Mouse (Mus musculus) thymus, postnatal 4 days (tissue): ENCODE data around the gene Mgat3.

Experiments used
- DNase-seq: peaks from one replicate; pipeline ENCODE4 v3.0.0; 2021

Gene Mgat3

DNA sequence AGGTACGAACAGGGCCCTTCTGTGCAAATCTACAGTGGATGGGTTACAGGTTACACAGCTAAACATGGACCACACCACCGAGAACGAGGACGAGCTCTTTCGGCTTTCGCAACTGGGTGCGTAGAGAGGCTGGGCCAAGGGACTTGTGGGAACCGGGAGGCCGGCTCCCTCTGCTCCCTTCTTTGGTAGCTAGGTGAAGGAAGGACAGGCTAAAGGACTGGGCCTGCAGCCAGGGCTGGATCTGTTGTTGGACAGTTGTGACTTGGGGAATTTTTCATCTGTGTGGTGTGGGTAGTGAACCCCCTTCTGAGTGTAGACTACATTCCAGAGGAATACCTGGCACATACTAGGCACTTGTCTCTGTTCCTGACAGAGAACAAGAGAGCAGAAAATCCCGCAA, 20.9 kb upstream of the Mgat3 start:
- DNase-seq: no peak

DNA sequence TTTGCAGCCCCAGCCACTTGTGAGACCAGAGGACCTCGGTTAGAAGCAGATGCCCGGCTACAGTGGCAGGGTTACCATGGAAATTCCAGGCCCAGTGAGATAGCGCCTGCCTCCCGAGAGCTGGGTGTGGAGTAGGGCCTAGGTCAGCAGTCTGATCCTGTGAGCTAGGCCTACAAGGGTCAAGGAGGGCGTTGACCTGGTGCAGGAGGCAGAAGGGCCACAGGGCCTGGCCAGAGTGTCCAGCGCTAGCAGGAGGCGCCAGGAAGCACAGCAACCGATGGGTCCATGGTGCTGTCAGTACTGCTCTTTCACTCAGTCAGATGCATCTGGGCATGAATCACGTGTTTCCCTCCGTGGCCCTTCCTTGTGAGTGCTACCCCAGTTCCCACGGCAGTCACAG, 19.8 kb upstream of the Mgat3 start:
- no peak for DNase-seq

DNA sequence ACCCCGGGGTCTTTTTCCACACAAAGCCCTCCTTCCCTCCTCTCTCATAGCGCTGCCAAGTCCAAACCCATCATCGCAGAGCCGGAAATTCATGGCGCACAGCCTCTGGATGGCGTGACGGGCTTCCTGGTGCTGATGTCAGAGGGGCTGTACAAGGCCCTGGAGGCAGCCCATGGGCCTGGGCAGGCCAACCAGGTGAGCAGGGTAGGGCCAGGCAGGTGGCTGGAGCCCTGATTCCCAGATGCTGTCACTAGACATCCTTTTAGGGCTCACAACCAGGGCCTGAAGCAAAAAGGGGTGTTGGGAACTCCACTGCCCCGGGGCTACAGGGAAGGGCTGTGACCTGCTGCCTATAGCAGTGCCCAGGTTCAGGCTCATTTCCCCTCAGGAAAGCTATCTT, 17.8 kb upstream of the Mgat3 start:
- no peak for DNase-seq

DNA sequence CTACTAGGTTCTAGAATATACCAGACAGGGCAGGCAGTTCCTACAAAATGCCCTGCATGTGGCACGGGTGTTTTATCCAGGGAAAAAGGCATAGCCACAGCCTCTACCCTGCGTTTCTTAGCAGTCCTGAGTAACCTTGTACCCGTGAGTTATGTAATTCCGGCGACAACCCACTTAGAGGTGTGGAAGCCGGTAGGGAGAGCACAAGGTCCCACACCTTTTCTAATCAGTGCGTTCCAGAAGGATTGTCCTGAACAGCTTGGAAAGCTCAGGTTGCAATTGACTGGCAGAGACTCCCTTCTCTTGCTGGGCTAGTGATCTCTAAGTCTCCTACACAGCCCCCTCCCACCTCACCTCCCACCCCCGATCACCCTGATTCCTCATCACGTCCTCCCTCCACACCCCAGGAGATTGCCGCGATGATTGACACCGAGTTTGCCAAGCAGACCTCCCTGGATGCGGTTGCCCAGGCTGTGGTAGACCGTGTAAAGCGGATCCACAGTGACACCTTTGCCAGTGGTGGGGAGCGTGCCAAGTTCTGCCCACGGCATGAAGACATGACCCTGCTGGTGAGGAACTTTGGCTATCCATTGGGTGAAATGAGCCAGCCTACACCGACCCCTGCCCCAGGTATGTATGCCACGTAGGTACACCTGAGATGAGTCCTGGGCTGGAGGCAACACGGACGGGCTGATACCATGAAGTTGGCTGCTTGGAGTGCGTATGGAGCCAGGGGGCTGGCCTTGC, 16.2 kb upstream of the Mgat3 start:
- DNase-seq: no peak

DNA sequence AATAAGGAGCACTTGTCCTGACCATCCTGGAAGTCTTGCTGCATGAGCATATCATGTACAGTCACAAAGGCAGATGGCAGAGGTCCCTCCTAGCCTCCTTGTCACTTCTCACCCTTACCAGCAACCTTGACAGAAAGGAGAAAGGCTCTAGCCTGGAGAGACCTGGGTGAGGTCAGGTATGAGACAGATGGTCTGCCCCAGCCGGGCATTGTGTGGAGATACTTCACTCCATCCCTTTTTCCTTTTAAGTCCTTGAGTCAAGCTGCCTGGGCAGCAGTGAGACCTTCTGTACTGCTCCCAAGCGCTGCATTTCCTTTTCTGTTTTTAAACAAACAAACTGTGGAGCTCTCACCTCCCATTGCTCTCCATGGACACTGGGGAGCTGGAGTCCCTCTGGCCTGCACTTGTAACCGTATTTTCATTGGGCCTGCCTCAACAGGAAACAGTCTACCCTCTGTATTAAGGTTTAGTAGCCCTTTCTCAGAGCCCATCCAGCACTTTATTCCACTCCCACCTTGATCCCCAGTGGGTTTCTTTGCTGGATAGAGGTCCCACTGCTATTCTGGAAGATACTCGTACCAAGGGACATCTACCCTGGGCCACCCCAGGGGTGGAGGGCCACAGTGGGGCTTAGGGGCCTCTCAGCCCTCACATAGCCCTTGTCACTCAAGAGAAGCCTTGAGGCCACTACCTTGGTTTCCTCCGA, 15.4 kb upstream of the Mgat3 start:
- no peak for DNase-seq

DNA sequence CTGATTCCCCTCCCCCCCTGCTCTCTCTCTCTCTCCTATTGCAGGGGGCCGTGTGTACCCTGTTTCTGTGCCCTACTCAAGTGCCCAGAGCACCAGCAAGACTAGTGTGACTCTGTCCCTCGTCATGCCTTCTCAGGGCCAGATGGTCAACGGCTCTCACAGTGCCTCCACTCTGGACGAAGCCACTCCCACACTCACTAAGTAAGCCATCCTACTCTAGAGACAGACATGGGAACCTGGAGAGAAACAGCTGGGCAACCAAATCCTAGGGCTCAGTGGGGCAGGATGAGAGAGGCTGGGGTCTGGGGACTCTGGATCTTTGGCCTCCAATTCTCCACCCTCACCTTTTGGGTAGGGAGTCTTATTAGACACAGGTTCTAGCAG, 14.8 kb upstream of the Mgat3 start:
- DNase-seq: no peak

DNA sequence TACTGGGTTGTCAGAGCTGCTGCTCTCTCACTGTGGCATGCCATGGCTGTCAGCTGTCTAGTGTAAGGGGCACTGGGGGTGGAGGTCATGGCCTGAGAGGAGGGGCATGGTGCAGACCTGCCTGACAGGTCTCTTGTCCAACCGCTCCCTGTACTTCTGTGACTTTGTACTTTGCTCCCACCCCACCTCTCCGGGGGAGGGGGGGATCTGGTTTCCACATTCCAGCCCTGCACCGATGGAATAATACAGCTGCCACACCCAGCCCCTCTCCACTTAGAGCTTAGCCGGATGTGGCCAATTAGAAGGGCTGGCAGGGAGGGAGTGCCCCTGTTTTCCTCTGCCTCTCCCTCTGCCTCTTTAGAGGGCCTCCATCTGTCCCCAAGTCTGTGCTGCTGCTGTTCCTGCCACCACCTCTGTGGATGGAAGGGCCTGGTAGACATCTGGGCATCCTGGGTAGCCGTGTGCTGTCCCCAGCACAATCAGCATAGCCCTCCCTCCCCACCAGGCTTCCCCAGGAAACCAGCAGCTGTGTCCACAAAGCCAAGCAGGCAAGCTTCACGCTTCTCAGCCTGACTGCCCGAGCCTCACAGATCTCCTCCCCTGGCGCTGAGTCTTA, 14.1 kb upstream of the Mgat3 start:
- no peak for DNase-seq

DNA sequence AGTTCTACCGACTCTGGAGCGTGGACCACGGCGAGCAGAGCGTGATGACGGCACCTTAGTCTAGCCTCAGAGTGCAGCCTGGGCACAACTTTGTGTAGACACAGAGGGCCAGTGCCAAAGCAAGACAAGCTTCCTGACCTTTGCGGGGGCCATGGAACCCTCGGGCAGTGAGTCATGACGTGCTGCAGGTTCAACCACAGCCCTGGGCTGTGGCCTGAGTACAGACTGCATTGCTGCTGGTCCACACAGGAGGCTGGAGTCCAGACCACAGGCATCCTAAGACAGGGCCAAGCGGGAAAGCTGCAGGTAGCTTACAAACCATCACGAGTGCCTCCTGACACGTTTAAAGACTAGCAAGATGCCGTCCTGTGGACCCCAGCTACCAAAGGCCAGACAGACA, 13.3 kb upstream of the Mgat3 start:
- no peak for DNase-seq

DNA sequence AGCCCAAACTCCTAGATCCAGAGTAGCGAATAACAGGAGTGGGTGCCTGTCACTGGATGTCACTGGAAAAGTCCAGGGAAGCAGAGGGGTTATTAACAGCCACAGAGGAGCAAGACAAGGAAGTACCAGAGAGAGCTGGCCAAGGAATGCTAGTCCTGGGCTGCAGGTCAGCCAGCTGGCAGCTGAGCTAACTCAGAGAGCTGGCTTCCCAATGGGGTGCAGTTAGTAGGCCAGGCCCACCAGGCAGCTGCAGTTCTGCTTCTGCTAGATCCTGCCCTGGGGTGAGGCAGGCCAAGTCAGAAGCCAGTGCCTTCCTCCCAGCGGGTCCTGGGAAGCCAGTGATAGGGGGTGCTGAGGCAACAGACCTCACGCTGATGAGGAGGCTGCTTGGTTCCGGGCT, 12.8 kb upstream of the Mgat3 start:
- DNase-seq: no peak

DNA sequence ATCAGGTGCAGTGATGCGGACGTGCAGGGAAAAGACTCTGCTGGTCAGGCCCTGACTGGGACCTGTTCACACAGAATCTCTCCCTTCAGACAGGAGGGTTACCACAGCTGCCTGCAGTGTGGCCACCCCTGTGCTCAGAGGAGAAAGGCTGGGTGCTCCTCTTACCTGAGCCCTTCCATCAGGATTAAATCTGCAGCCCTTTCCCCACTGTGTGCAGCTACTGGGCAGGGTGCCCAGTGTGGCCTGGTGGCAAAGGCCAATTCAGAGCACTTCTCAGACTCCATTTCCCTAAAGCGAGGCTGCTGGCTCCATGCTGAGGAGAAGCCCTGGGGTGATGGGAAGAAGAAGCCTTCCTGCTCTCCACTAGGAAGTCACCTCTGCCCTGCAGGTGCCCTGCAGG, 12.3 kb upstream of the Mgat3 start:
- DNase-seq: no peak

DNA sequence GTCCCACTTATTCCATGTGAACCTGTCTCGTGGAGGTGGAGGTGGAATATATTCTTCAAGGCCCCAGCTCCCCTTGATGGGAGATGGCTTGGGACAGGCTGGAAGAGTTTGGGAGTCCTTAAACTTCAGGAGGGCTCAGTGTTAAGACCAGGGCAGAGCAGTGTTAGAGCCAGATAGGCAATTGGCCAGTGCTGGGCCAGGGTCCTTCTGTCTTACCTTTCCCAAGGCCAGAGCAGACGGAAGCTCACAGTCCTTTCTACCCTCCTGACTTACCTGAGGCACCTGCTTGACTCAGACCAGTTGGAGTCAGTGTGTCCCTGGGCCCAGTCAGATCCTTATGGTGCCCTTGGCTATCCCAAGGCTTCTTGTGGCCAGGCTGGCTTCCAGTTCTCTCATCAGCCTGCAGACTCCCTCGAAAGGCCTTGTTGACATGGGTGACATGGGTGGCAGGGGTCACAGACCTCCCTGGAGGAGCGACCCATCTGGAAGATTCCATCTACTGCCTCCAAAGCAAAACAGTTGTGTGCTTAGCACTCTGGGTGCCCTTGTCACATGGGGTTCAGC, 11.0 kb upstream of the Mgat3 start:
- DNase-seq: no peak

DNA sequence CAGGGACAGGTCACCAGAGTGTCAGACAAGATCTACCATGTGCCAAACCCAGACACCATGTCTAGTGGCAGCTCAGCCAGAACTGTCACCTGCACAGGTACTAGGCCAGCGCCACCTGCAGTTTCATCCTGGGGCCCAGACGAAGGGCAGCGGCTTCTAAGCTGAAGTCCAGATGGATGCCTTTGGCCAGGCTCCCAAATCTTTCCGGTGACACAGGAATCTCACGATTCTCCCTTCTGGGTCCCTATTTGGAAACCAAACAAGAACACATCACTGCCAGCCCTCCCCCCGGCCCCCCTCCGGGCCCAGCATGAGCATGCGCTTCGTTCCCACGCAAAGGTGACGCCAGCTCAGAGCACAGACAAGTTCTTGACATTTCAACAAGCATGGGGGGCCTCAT, 10.2 kb upstream of the Mgat3 start:
- no peak for DNase-seq

DNA sequence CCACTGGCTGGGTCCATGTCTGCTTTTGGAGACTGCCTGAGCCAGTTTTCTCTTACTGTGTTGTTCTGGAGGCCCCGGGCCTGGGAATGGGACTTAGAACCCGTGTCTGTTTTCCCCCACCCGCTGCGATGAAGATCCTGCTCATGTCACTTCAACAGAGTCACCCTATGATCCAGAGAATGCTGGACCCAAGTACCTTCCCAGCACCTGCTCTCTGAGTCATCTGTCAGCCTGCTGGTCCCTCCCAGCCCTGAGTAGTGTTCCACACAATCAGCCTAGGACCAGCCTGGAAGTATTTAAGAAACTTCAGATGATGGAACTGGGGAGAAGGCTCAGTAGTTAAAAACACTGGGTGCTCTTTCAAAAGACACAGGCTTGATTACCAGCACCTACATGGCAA, 9.8 kb upstream of the Mgat3 start:
- DNase-seq: no peak

DNA sequence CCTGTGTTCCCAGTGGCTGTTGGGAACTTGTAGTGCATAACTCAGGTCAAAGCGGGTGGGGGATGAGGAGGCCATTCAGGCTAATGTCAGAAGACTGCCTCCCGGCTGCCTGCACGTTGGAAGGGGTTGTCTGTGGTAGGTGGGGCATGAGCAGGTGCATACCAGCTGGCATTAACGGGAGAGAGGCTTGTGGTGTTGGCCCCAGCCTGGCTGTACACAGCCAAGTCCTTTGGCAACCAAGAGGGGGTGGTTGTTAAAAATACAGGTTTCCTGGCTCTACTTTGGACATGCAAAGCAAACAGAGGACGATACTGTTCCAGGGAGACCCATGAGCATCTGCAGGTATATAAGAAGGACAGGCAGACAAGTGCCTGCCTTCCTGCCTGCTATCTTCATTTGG, 8.1 kb upstream of the Mgat3 start:
- no peak for DNase-seq

DNA sequence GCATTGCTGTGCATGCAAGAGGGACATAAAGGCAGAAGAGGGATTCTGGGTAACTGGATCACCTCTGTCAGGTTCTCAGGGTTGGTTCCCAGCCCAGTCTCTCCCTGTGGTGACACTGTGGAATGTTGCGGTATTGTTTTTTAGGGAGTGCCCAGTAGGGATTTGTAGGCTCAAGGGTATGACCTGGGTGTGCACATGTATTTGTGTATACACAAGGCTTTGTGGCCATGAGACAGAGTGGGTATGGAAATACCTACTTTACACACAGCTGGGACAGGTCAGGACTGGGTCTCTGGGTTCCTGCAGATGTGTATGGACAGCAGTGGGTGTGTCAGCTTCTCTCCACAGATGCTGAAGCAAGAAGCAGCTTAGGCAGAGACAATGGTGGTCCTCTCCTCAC, 4.0 kb upstream of the Mgat3 start:
- DNase-seq: no peak

DNA sequence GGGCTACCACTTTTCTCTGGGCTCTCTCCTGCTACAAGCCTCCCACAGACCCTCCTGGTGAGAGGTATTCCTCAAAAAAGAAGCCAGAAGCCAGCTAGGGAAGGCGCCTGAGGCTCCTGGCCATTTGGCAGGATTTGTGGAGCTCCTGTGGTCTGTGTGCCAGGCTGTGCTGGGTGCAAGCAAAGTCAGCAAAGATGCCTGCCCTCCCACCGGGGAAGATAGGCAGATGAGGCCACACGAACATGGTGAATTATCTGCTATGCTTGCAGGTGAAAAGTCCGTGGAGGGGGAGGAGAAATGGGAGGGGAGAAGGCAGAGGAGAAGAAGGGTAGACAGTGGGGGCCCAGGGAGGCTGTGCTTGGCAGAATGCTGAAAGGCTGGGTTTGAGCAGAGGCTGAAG, 3.2 kb upstream of the Mgat3 start:
- no peak for DNase-seq

DNA sequence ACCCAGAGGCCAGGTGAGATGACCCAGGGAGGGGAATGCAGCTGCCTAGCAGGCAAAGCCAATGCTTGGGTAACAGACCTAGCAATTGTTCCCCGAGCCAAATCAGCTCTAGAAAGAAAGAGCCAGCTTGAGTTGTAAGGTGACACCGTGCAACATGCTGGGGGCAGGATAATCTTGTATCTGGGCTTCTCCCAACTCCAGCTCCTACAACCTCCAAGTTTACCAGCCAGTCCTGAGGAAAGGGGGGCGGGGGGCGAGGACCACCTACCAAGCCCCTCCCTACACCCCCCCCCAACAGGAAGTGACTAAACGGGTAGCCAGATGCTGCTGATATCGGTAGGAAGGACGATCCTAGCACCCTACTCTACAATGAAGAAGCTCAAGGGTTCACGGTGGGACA, 2.2 kb upstream of the Mgat3 start:
- no peak for DNase-seq

DNA sequence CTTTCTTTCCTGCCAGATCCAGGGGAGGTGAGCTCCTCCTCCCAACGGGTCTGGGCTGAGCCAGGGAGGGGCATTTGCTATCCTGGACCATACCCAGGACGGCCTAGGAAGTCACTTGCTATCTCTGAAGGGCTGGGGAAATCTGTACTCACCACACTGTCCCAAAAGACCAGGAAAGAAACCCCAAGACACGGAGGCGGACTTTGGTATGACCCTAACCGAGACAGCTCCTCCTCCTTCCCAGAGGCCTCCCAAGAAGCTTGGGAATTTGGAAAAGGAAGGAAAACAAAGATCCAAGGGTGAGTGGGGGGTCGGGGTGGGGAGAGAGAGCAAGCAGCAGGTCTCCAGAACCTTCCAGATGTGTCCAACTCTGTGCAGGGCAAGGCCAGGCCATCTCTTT, 1.7 kb upstream of the Mgat3 start:
- no peak for DNase-seq

DNA sequence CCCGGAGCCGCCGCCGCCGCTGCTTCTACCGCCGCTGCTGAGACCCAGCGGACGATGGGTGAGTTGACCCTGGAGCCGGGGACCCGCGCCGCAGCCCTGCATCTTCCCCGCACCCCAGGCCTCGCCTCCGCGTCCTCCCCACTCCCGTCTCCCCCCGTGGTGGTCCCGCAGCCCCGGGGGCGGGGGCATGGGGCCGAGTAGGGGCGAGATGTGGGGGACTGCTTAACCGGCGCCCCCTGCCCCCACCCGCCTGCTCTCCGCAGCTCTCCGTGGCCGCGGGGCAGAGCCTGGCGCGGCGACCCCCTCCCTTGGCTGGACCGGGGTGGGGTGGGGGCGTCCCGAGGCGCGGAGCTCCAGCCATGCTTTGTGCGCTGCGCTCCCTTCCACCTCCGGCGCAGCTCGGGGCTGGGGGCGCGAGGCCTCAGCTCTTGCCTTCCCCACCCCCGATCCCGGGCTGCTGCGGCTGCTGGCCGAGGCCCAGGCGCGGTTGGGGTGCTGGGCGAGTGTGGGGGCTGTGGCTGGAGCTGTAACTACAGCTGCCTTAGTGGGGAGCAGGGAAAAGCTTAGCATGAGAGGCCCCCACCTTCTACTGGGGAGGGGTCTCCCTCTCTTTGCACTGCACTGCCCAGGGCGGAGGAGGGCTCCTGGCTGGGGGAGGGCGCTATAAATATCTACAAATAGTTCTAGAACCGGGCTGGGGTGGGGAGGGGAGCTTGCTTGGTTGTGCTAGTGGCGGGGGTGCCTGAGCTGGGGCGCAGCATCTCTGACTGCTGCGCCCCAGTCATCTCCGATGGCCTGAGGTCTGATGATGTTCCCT, 468 bp downstream of the Mgat3 start:
- peak; percentile 21 for DNase-seq

DNA sequence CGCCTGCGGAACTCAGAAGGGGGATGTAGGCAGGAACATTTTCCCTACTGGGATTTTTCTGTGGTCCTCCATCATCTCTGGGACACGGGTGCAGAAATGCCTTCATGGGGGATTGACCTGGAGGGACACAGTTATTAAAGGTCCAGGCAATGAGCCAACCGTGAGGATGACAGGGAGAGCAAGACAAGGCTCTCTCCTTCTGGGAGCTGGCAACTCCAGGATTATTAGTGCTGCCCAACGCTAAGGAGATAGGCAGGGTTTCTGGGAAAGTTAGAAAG, 1.0 kb downstream of the Mgat3 start:
- DNase-seq: no peak

DNA sequence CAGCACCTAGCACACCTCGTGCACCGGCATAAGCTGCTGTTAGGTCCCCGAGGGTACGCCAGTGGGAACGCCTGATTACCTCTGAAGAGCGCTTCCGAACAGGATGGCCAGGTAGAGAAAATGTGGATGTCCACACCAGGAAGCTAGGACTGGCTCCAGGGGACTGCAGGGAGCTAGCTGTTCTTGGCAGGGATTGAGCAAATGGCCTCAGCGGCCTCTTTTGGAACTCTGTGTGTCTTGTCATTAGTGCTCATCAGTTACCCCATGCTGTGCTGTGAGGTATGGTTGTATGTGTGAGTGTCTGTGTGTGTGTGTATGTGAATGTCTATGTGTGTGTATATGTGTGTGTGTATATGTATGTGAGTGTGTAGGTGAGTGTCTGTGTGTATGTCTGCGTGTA, 1.8 kb downstream of the Mgat3 start:
- DNase-seq: no peak

DNA sequence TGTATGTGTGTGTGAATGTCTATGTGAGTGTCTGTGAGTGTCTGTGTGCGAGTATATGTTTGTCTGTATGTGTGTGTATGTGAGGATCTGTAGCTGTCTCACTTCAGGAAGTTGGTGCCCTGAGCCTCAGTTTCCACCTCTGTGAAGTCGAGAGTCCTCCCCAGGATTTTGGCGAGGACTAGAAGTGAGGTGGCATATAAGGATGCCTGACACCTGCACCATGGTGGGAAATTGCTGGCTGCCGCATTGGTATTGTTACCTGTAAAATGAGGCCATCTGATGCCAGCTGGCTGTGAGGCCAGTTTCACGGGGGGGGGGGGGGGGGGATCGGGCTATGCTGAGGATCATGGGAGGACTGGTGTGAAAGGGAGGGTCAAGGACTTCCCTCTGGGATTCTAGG, 2.2 kb downstream of the Mgat3 start:
- DNase-seq: no peak

DNA sequence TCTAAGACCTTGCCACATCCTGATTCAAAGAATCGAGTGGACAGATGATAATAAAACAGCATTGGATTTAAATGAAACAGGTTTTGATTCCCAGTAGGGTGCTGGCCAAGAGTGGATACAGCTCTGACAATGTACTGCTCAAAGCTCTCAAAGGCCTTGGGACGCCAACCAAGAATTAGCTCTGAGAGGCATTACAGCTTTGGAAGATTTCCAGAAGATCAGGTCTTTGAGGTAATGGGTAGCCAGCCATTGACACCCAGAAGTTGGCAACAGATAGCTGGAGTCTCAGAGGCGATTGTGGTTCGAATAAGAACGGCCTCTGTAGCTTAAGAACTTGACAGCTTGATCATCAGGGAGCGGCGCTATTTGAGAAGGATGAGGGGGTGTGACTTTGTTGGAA, 8.0 kb downstream of the Mgat3 start:
- no peak for DNase-seq
